Mouse (Mus musculus): ENCODE results near the gene Btbd35f12. TPM values are rescaled to one million over a fixed set of nuclear protein-coding genes. Genes with fewer than 3 reads are reported as not detected.
"Not testable (repeated sequence)": the region's sequence is repeated elsewhere in the genome, so short reads cannot be mapped to it uniquely, and the experiment has no call there.

The Btbd35f12 gene
- total RNA-seq (2021): not detected
- long read RNA-seq, experiment 1: 0 reads
- long read RNA-seq, experiment 2: 0 reads

DNA sequence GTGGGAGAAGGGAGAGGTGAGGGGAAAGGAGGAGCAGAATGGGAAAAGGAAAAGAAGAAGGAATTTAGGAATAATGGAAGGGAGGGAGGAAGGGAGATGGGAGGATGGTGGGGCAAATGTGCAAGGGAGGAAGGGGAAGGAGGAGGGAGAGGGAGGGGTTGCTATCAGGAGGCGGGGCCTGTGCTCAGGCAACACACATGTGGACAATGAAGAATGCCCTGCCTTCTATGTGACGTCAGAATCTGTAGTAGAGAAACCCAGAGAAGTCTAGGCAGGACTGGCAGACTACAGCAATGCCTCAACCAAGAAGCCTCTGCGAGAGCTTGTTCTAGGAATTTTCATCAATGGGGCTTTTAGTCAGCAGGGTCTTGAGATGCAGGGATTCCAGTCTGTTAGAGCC, at the start of gene Btbd35f12:
Gene Btbd35f12 (plus strand): TSS at position 301 of the 400 bp plus-strand sequence.
- not testable (repeated sequence) for DNase-seq

GRCm38 (mm10) chrX:33353254-33353653, 40.1 kb downstream of the Btbd35f12 start:
- DNase-seq: not testable (repeated sequence)

Other genes with a start within 250 kb of the Btbd35f12 start
- gene Spin2-ps6, start 78.5 kb upstream of the Btbd35f12 start, total RNA-seq (2021): not detected

Measured in heart, adult 18-20 months (tissue).